ENCODE assay signal across 15 mouse cellular contexts in genomic region chr10:25584899-25585298, GRCm38 (mm10). TPM values are rescaled to one million over a fixed set of nuclear protein-coding genes. Genes with fewer than 3 reads are reported as not detected.
A peak's percentile ranks its signal among the peaks of the same experiment; 100 is the strongest.
DNase-seq lines count a peak whose midpoint lies in the region; TF ChIP-seq lines count a peak whose summit lies in the region.
"Had no signal": no experiment of that assay in that cellular context is flagged by ENCODE, and none has a peak within 500 bp of the region (broad histone marks: within the 10 kb centered on the region; RNA-seq: fewer than 3 reads in every experiment).

No protein-coding gene starts in this region.

- intact Hi-C loops in heart, postnatal 14 days (cut with DNase I) = no loop called here

- WGBS in heart, embryonic 10.5 days = 94% methylated on average over 6 of the region's 6 CpGs
- WGBS in kidney, adult 2 months = 95% methylated on average over 6 of the region's 6 CpGs

- H3K9me3 ChIP-seq in heart, embryonic 10.5 days = no peaks in the 10 kb centered on the region
- H3K9me3 ChIP-seq: forebrain, embryonic 15.5 days; G1E; hindbrain, embryonic 12.5 days; limb, embryonic 10.5 days; midbrain, embryonic 13.5 days had no signal

- no peaks in the 10 kb centered on the region for H3K36me3 ChIP-seq in heart, embryonic 10.5 days
- H3K36me3 ChIP-seq in kidney, adult 2 months (ENCODE audit: control insufficient read depth, insufficient read depth, low read length) = no peaks in the 10 kb centered on the region
- H3K36me3 ChIP-seq: forebrain, embryonic 15.5 days; G1E; hindbrain, embryonic 12.5 days; limb, embryonic 10.5 days; midbrain, embryonic 13.5 days had no signal

- no peak for TF ChIP-seq CTCF in kidney, adult 2 months (conservative IDR thresholded peaks at IDR 0.05; ENCODE audit: insufficient read depth, insufficient read length, low read depth, low read length)

- no peaks in the 10 kb centered on the region for H3K4me1 ChIP-seq in heart, embryonic 10.5 days
- no peaks in the 10 kb centered on the region for H3K4me1 ChIP-seq in kidney, adult 2 months (ENCODE audit: control insufficient read depth, insufficient read depth, low read length)
- H3K4me1 ChIP-seq: forebrain, embryonic 15.5 days; hindbrain, embryonic 12.5 days; limb, embryonic 10.5 days had no signal

- no peak overlapping the region for H3K4me3 ChIP-seq in heart, embryonic 10.5 days
- no peak overlapping the region for H3K4me3 ChIP-seq in kidney, adult 2 months (ENCODE audit: insufficient read depth, low read depth, low read length)
- H3K4me3 ChIP-seq: forebrain, embryonic 15.5 days; hindbrain, embryonic 12.5 days; limb, embryonic 10.5 days; midbrain, embryonic 13.5 days had no signal

- H3K27ac ChIP-seq in heart, embryonic 10.5 days = no peak overlapping the region
- H3K27ac ChIP-seq in kidney, adult 2 months (ENCODE audit: insufficient read depth, low read depth, low read length) = no peak overlapping the region
- H3K27ac ChIP-seq: forebrain, embryonic 15.5 days; hindbrain, embryonic 12.5 days; kidney, postnatal 0 days; limb, embryonic 10.5 days; midbrain, embryonic 13.5 days had no signal

- no peak for TF ChIP-seq POLR2A in kidney, adult 2 months (IDR thresholded peaks at IDR 0.05; ENCODE audit: low read depth, low read length)

- no peaks in the 10 kb centered on the region for H3K27me3 ChIP-seq in heart, embryonic 10.5 days (ENCODE audit: insufficient read depth, poor library complexity, severe bottlenecking)
- H3K27me3 ChIP-seq in kidney, adult 2 months (replicated peaks; ENCODE audit: control insufficient read depth, insufficient read depth, low read length) = no peaks in the 10 kb centered on the region
- H3K27me3 ChIP-seq: forebrain, embryonic 15.5 days; hindbrain, embryonic 12.5 days; midbrain, embryonic 13.5 days had no signal

- DNase-seq in adrenal gland, postnatal 14 days = peak; percentile 18
- DNase-seq in adrenal gland, adult (ENCODE audit: inconsistent age in 2 of 2, low spot score in 1 of 2) = no peak
- peak; percentile 23 for DNase-seq in heart, adult 8-10 months (ENCODE audit: low spot score)
- no peak for DNase-seq in heart, embryonic 10.5 days (ENCODE audit: low spot score)
- peak; percentile 98 for DNase-seq in cerebellum, postnatal 10 days
- DNase-seq in heart, postnatal 14 days = peak; percentile 13 to 27
- no peak for DNase-seq in kidney, adult 2 months
- no peak for DNase-seq in retina, postnatal 1 day
- DNase-seq: lung, embryonic 14.5 days had no signal

RNA-seq across cellular contexts. Expression of gene Smlr1, which starts 48.8 kb away (rescaled TPM):
- 7.7 TPM in 1 of 2 replicates, not detected in the other for total RNA-seq in adrenal gland, postnatal 14 days (2021)
- total RNA-seq in heart, adult 8-10 months (2022) = not detected
- not detected in 2 replicates for polyA plus RNA-seq in heart, embryonic 10.5 days (2016; fragmentation: Nextera tagmentation; extraction: Ambion mirVana)
- total RNA-seq in heart, postnatal 14 days (2021) = not detected
- 29.6 and 30.3 TPM in 2 replicates for polyA plus RNA-seq in kidney, adult 2 months (2012; rRNA removed)
- polyA plus RNA-seq: forebrain, embryonic 15.5 days; G1E; hindbrain, embryonic 12.5 days; limb, embryonic 10.5 days; lung, embryonic 14.5 days; midbrain, embryonic 13.5 days had no signal

Comparison
In these comparisons a context has a peak if more than half of its experiments do, and no peak if none do; other contexts are left out.
1. DNase-seq: peak in adrenal gland, postnatal 14 days (single experiment), heart, adult 8-10 months (single experiment), cerebellum, postnatal 10 days (2 of 2) and heart, postnatal 14 days (2 of 2); none in adrenal gland, adult (0 of 2), heart, embryonic 10.5 days (single experiment), kidney, adult 2 months (single experiment) and retina, postnatal 1 day (single experiment).